Mouse (Mus musculus): ENCODE measurements at regions not wholly inside any gene's neighbourhood (a gene's known extent, or its start where the extent isn't known, plus 50 kb on each side); places are given as distances from the start of the nearest gene placed in this dataset.

GRCm38 (mm10) chr15:13765411-13765810 is 591.9 kb upstream of the Cdh6 start:
- CTCF ChIA-PET: no interaction called here
- POLR2A ChIA-PET: no interaction called here

GRCm38 (mm10) chr15:13764587-13764986 is 591.1 kb upstream of the Cdh6 start:
- ChIA-PET CTCF (no interaction called here), POLR2A (no interaction called here)

GRCm38 (mm10) chr15:13746559-13746958 is 573.1 kb upstream of the Cdh6 start:
- ChIA-PET CTCF (no interaction called here), POLR2A (no interaction called here)

- ChIA-PET POLR2A (no interaction called here), CTCF (interaction anchor here in 1 of 4 experiments (0.6 kb wide), 1 partner anchor 60 kb away, joined by 3 read pairs; no protein-coding TSS in a partner anchor)
Observed at GRCm38 (mm10) chr15:13706276-13706675, 532.8 kb upstream of the Cdh6 start.

- POLR2A ChIA-PET: no interaction called here
- CTCF ChIA-PET: interaction anchor here in 1 of 4 experiments (0.6 kb wide), 1 partner anchor 13 kb away, joined by 3 read pairs; no protein-coding TSS in a partner anchor
Observed at GRCm38 (mm10) chr15:13705187-13705586, 531.7 kb upstream of the Cdh6 start.

- ChIA-PET CTCF (no interaction called here), POLR2A (no interaction called here)
Observed at GRCm38 (mm10) chr15:13668193-13668592, 494.7 kb upstream of the Cdh6 start.

- ChIA-PET POLR2A (no interaction called here), CTCF (no interaction called here)
Observed at GRCm38 (mm10) chr15:13667278-13667677, 493.8 kb upstream of the Cdh6 start.

GRCm38 (mm10) chr15:13662275-13662674 is 488.8 kb upstream of the Cdh6 start:
- CTCF ChIA-PET: no interaction called here
- POLR2A ChIA-PET: no interaction called here

GRCm38 (mm10) chr15:13655038-13655437 is 481.6 kb upstream of the Cdh6 start:
- ChIA-PET CTCF (no interaction called here), POLR2A (no interaction called here)

GRCm38 (mm10) chr15:13635346-13635940 is 462.0 kb upstream of the Cdh6 start:
- CTCF ChIA-PET: interaction anchor here in 1 of 4 experiments (0.7 kb wide), 2 partner anchors 29 to 1145 kb away, joined by 3 to 4 read pairs; no protein-coding TSS in a partner anchor
- POLR2A ChIA-PET: no interaction called here

- POLR2A ChIA-PET: no interaction called here
- CTCF ChIA-PET: no interaction called here
Observed at GRCm38 (mm10) chr15:13602133-13602532, 428.7 kb upstream of the Cdh6 start.

GRCm38 (mm10) chr15:13597856-13598255 is 424.4 kb upstream of the Cdh6 start:
- CTCF ChIA-PET: no interaction called here
- POLR2A ChIA-PET: no interaction called here

- CTCF ChIA-PET: no interaction called here
- POLR2A ChIA-PET: no interaction called here
Observed at GRCm38 (mm10) chr15:13593823-13594222, 420.3 kb upstream of the Cdh6 start.

GRCm38 (mm10) chr15:13590864-13591263 is 417.4 kb upstream of the Cdh6 start:
- ChIA-PET POLR2A (no interaction called here), CTCF (no interaction called here)

- ChIA-PET CTCF (no interaction called here), POLR2A (no interaction called here)
Observed at GRCm38 (mm10) chr15:13583300-13583699, 409.8 kb upstream of the Cdh6 start.

- ChIA-PET CTCF (no interaction called here), POLR2A (no interaction called here)
Observed at GRCm38 (mm10) chr15:13582134-13582533, 408.7 kb upstream of the Cdh6 start.

- ChIA-PET POLR2A (no interaction called here), CTCF (no interaction called here)
Observed at GRCm38 (mm10) chr15:13573621-13574020, 400.1 kb upstream of the Cdh6 start.

GRCm38 (mm10) chr15:13560920-13561319 is 387.4 kb upstream of the Cdh6 start:
- POLR2A ChIA-PET: no interaction called here
- CTCF ChIA-PET: no interaction called here

- ChIA-PET CTCF (no interaction called here), POLR2A (interaction anchor here in 1 of 4 experiments (0.6 kb wide), 1 partner anchor 385 kb away, joined by 6 read pairs; no protein-coding TSS in a partner anchor)
Observed at GRCm38 (mm10) chr15:13549207-13549837, 375.8 kb upstream of the Cdh6 start.

GRCm38 (mm10) chr15:13540026-13540425 is 366.6 kb upstream of the Cdh6 start:
- CTCF ChIA-PET: no interaction called here
- POLR2A ChIA-PET: no interaction called here

- ChIA-PET CTCF (no interaction called here), POLR2A (no interaction called here)
Observed at GRCm38 (mm10) chr15:13534017-13534416, 360.5 kb upstream of the Cdh6 start.

- ChIA-PET CTCF (no interaction called here), POLR2A (interaction anchor here in 1 of 4 experiments (0.7 kb wide), 1 partner anchor 71 kb away, joined by 3 read pairs; no protein-coding TSS in a partner anchor)
Observed at GRCm38 (mm10) chr15:13529960-13530359, 356.5 kb upstream of the Cdh6 start.

All from embryonic stem cell, embryonic (primary cell).